Mouse (Mus musculus): ENCODE measurements around the gene Dmgdh. TPM values are rescaled to one million over a fixed set of nuclear protein-coding genes. Genes with fewer than 3 reads are reported as not detected.

The Dmgdh gene
- not detected in 2 replicates for polyA plus RNA-seq (2012; ENCODE audit: low replicate concordance)

GRCm38 (mm10) chr13:93674131-93674561 is at the start of gene Dmgdh, which contains the start of gene Bhmt2:
Gene Dmgdh (plus strand): TSS chr13:93674433.
Gene Bhmt2 (minus strand): TSS chr13:93674302.

GRCm38 (mm10) chr13:93637282-93638245 is 36.7 kb upstream of the Dmgdh start, which contains the start of gene Bhmt:
Gene Bhmt (minus strand): TSS chr13:93637961.

DNA sequence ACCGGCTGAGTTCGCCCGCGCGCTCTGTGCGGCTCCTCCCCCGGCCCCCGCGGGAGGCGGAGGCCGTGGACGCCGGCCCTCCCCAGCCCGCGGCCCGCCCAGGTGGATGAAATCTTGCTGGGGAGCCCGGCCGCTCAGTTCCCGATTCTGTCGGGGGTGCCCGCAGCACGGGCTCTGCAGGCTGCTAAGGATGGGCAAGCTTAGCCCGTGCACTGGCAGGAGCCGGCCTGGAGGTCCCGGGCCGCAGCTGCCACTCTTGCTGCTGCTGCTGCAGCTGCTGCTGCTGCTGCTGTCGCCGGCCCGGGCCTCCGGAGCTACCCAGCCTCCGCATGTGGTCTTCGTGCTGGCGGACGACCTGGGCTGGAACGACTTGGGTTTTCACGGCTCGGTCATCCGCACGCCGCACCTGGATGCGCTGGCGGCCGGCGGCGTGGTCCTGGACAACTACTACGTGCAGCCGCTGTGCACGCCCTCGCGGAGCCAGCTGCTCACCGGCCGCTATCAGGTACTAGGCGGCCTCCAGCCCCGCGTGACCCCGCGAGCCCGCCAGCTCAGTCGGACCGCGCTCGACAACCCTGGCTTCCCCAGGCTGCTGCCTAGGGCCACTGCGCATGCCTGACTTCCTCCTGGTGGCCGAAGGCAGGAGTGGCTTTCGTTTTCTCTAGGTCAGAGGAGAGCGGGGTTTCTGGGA is 97.5 kb downstream of the Dmgdh start, which contains the start of gene Arsb:
TSS of gene Arsb (plus strand) at position 43 of the 691 bp plus-strand sequence.

Other genes with a start within 250 kb of the Dmgdh start
- 8.4 and 19.8 TPM in 2 replicates for gene Jmy, start 174.6 kb upstream of the Dmgdh start, polyA plus RNA-seq (2012; ENCODE audit: low replicate concordance)
- not detected in 2 replicates for gene Bhmt, start 36.5 kb upstream of the Dmgdh start, polyA plus RNA-seq (2012; ENCODE audit: low replicate concordance)
- gene Bhmt2, start 131 bp upstream of the Dmgdh start, polyA plus RNA-seq (2012; ENCODE audit: low replicate concordance) = not detected in 2 replicates
- 28.4 and 69.2 TPM in 2 replicates for gene Arsb, start 97.2 kb downstream of the Dmgdh start, polyA plus RNA-seq (2012; ENCODE audit: low replicate concordance)